Mouse (Mus musculus) heart, embryonic 14.5 days (tissue): ENCODE results near the gene Disp1. TPM values are rescaled to one million over a fixed set of nuclear protein-coding genes. Genes with fewer than 3 reads are reported as not detected.

Source experiments
- ATAC-seq: fragments of 200-750 bp; cut with Nextera tagmentation; 2 replicates; pipeline ENCODE4 v1.8.0; 2017; ENCODE audit warnings: low read depth, moderate TSS enrichment; ENCODE audit not compliant: insufficient number of reproducible peaks, insufficient read depth, low FRiP score
- H3K27ac ChIP-seq, 2 experiments: fragments of 200-500 bp in 1 of 2; fragments of 300-500 bp in 1 of 2; sonication (generic) in 1 of 2; replicated peaks in 1 of 2; 2 replicates each; pipeline ENCODE4 v1.5.1; 2012 to 2014; ENCODE audit warnings: low read depth in 2 of 2, low read length in 2 of 2, control low read depth in 1 of 2, mild to moderate bottlenecking in 1 of 2, mixed read lengths in 1 of 2; ENCODE audit not compliant: control insufficient read depth in 1 of 2, insufficient read depth in 1 of 2
- H3K27me3 ChIP-seq: fragments of 300-500 bp; sonication (generic); 2 replicates; pipeline ENCODE4 v1.6.1; 2014; ENCODE audit warnings: mild to moderate bottlenecking, low read length, control low read depth; ENCODE audit not compliant: control insufficient read depth, insufficient read depth
- H3K36me3 ChIP-seq: fragments of 300-500 bp; sonication (generic); 2 replicates; pipeline ENCODE4 v1.6.1; 2014; ENCODE audit warnings: mild to moderate bottlenecking, control low read depth, low read length, mixed read lengths; ENCODE audit not compliant: control insufficient read depth, insufficient read depth
- H3K4me1 ChIP-seq, 2 experiments: fragments of 200-500 bp in 1 of 2; fragments of 300-500 bp in 1 of 2; sonication (generic) in 1 of 2; 2 replicates each; pipeline ENCODE4 v1.6.1; 2012 to 2014; ENCODE audit warnings: low read length in 2 of 2, control low read depth in 1 of 2, mixed read lengths in 1 of 2; ENCODE audit not compliant: control insufficient read depth in 2 of 2, insufficient read depth in 2 of 2
- H3K4me2 ChIP-seq: fragments of 300-500 bp; sonication (generic); 2 replicates; pipeline ENCODE4 v1.6.1; 2014; ENCODE audit warnings: mild to moderate bottlenecking, low read length
- H3K4me3 ChIP-seq, 2 experiments: fragments of 200-500 bp in 1 of 2; fragments of 300-500 bp in 1 of 2; sonication (generic) in 1 of 2; 2 replicates each; pipeline ENCODE4 v1.5.1; 2012 to 2014; ENCODE audit warnings: low read length in 2 of 2, mild to moderate bottlenecking in 2 of 2, control low read depth in 1 of 2, low read depth in 1 of 2, moderate library complexity in 1 of 2; ENCODE audit not compliant: control insufficient read depth in 1 of 2, insufficient read depth in 1 of 2
- H3K9ac ChIP-seq: fragments of 300-500 bp; sonication (generic); 2 replicates; pipeline ENCODE4 v1.6.1; 2014; ENCODE audit warnings: mild to moderate bottlenecking, low read length
- H3K9me3 ChIP-seq: fragments of 300-500 bp; sonication (generic); 2 replicates; pipeline ENCODE4 v1.6.1; 2016; ENCODE audit warnings: low read length, control low read depth; ENCODE audit not compliant: control insufficient read depth
- WGBS: fragments of 180-500 bp; shearing (Covaris S2); extraction: QIAGEN DNeasy Blood & Tissue Kit; methylation state at CpG from one replicate; pipeline ENCODE4 v1.1.7; 2014; 5-methylcytosine and 5-hydroxymethylcytosine counted together
- polyA plus RNA-seq: library from polyadenylated mRNA; unstranded; fragments of >200 nt; fragmentation: Nextera tagmentation; extraction: Ambion mirVana; gene quantifications from 2 replicates; pipeline ENCODE4 v1.2.1, GENCODE M21; 2014

Disp1 gene
- polyA plus RNA-seq, 1 experiment from 2014 or later: 10.8 TPM

- no peak overlapping the region for H3K4me3 ChIP-seq
- H3K27me3 ChIP-seq: no peaks in the 10 kb centered on the region
- H3K4me2 ChIP-seq: no peak overlapping the region
- H3K36me3 ChIP-seq: no peaks in the 10 kb centered on the region
- ATAC-seq: no peak
- no peak overlapping the region for H3K27ac ChIP-seq
- H3K4me1 ChIP-seq: no peaks in the 10 kb centered on the region
- H3K9ac ChIP-seq: no peak overlapping the region
- 7% methylated on average over 1 of the region's 1 CpGs for WGBS
- H3K9me3 ChIP-seq: no peaks in the 10 kb centered on the region
These were observed 26.8 kb upstream of the Disp1 start for GRCm38 (mm10) chr1:183248144-183248543.

- Histone ChIP-seq H3K27me3 (no peaks in the 10 kb centered on the region), H3K4me3 (no peak overlapping the region), H3K9me3 (no peaks in the 10 kb centered on the region), H3K36me3 (no peaks in the 10 kb centered on the region), H3K4me1 (no peaks in the 10 kb centered on the region), H3K27ac (no peak overlapping the region), H3K9ac (no peak overlapping the region), H3K4me2 (no peak overlapping the region)
- ATAC-seq: no peak
- 68% methylated on average over 7 of the region's 7 CpGs for WGBS
These were observed 22.0 kb upstream of the Disp1 start for GRCm38 (mm10) chr1:183243293-183243692.

- ATAC-seq: no peak
- H3K27me3 ChIP-seq: no peaks in the 10 kb centered on the region
- no peaks in the 10 kb centered on the region for H3K36me3 ChIP-seq
- H3K9ac ChIP-seq: no peak overlapping the region
- H3K4me3 ChIP-seq: no peak overlapping the region
- H3K4me1 ChIP-seq: no peaks in the 10 kb centered on the region
- H3K4me2 ChIP-seq: no peak overlapping the region
- H3K9me3 ChIP-seq: no peaks in the 10 kb centered on the region
- 9% methylated on average over 2 of the region's 2 CpGs for WGBS
- H3K27ac ChIP-seq: no peak overlapping the region
These were observed 16.6 kb upstream of the Disp1 start for GRCm38 (mm10) chr1:183237901-183238300.

GRCm38 (mm10) chr1:183236460-183236859, 15.1 kb upstream of the Disp1 start:
- Histone ChIP-seq H3K9ac (no peak overlapping the region), H3K27ac (no peak overlapping the region), H3K4me3 (no peak overlapping the region), H3K36me3 (no peaks in the 10 kb centered on the region), H3K27me3 (no peaks in the 10 kb centered on the region), H3K4me2 (no peak overlapping the region), H3K9me3 (no peaks in the 10 kb centered on the region), H3K4me1 (no peaks in the 10 kb centered on the region)
- ATAC-seq: no peak
- 82% methylated on average over 5 of the region's 5 CpGs for WGBS

- ATAC-seq: no peak
- no peak overlapping the region for H3K9ac ChIP-seq
- WGBS: 86% methylated on average over 11 of the region's 11 CpGs
These were observed 12.4 kb upstream of the Disp1 start for GRCm38 (mm10) chr1:183233679-183234174.

GRCm38 (mm10) chr1:183232985-183233678, 11.8 kb upstream of the Disp1 start:
- Histone ChIP-seq H3K4me1 (no peaks in the 10 kb centered on the region), H3K27me3 (no peaks in the 10 kb centered on the region), H3K9me3 (no peaks in the 10 kb centered on the region), H3K36me3 (no peaks in the 10 kb centered on the region), H3K4me2 (no peak overlapping the region), H3K4me3 (no peak overlapping the region), H3K9ac (no peak overlapping the region), H3K27ac (no peak overlapping the region)
- ATAC-seq: no peak
- WGBS: 74% methylated on average over 7 of the region's 7 CpGs

More at GRCm38 (mm10) chr1:183233679-183234174, 12.4 kb upstream of the Disp1 start:
- H3K27me3 ChIP-seq: no peaks in the 10 kb centered on the region
- H3K9me3 ChIP-seq: no peaks in the 10 kb centered on the region
- no peak overlapping the region for H3K27ac ChIP-seq
- H3K4me3 ChIP-seq: no peak overlapping the region
- no peak overlapping the region for H3K4me2 ChIP-seq
- H3K4me1 ChIP-seq: no peaks in the 10 kb centered on the region
- H3K36me3 ChIP-seq: no peaks in the 10 kb centered on the region

- no peak overlapping the region for H3K4me3 ChIP-seq
- ATAC-seq: no peak
- no peaks in the 10 kb centered on the region for H3K27me3 ChIP-seq
- no peaks in the 10 kb centered on the region for H3K9me3 ChIP-seq
- no peaks in the 10 kb centered on the region for H3K4me1 ChIP-seq
- H3K4me2 ChIP-seq: no peak overlapping the region
- no peak overlapping the region for H3K9ac ChIP-seq
- 53% methylated on average over 7 of the region's 7 CpGs for WGBS
- H3K27ac ChIP-seq: no peak overlapping the region
- H3K36me3 ChIP-seq: no peaks in the 10 kb centered on the region
These were observed 6.1 kb upstream of the Disp1 start for GRCm38 (mm10) chr1:183227469-183227868.

- no peak overlapping the region for H3K9ac ChIP-seq
- no peak overlapping the region for H3K4me3 ChIP-seq
- 93% methylated on average over 6 of the region's 6 CpGs for WGBS
- no peaks in the 10 kb centered on the region for H3K27me3 ChIP-seq
- H3K27ac ChIP-seq: no peak overlapping the region
- no peak overlapping the region for H3K4me2 ChIP-seq
- H3K4me1 ChIP-seq: peaks cover 0 to 9% of the 10 kb centered on the region in 2 experiments; a peak in 2 of 4 replicates
- H3K36me3 ChIP-seq: no peaks in the 10 kb centered on the region
- no peak for ATAC-seq
- no peaks in the 10 kb centered on the region for H3K9me3 ChIP-seq
These were observed 2.3 kb downstream of the Disp1 start for GRCm38 (mm10) chr1:183219021-183219420.
